Mouse (Mus musculus) embryo, embryonic 10 days (tissue): ENCODE measurements around the gene Galnt18.

ENCODE experiments used
- DNase-seq: peaks from one replicate; pipeline ENCODE4 v3.0.0-alpha.2; 2015; ENCODE audit warnings: low spot score

Gene Galnt18

GRCm38 (mm10) chr7:111563316-111564110 is 216.3 kb downstream of the Galnt18 start:
- DNase-seq: no peak

GRCm38 (mm10) chr7:111560097-111560496 is 219.7 kb downstream of the Galnt18 start:
- no peak for DNase-seq

- DNase-seq: peak; percentile 50
These were observed 220.8 kb downstream of the Galnt18 start for GRCm38 (mm10) chr7:111559011-111559410.

GRCm38 (mm10) chr7:111550987-111551386 is 228.8 kb downstream of the Galnt18 start:
- no peak for DNase-seq

GRCm38 (mm10) chr7:111547069-111547468 is 232.7 kb downstream of the Galnt18 start:
- DNase-seq: peak; percentile 9

GRCm38 (mm10) chr7:111545614-111546013 is 234.2 kb downstream of the Galnt18 start:
- no peak for DNase-seq

GRCm38 (mm10) chr7:111537946-111538345 is 241.8 kb downstream of the Galnt18 start:
- no peak for DNase-seq

GRCm38 (mm10) chr7:111534826-111535405 is 244.9 kb downstream of the Galnt18 start:
- DNase-seq: no peak

GRCm38 (mm10) chr7:111528961-111529643 is 250.7 kb downstream of the Galnt18 start:
- no peak for DNase-seq

GRCm38 (mm10) chr7:111528462-111528861 is 251.3 kb downstream of the Galnt18 start:
- DNase-seq: no peak

- DNase-seq: no peak
These were observed 258.9 kb downstream of the Galnt18 start for GRCm38 (mm10) chr7:111520881-111521280.

GRCm38 (mm10) chr7:111518581-111519242 is 261.1 kb downstream of the Galnt18 start:
- DNase-seq: no peak

- DNase-seq: no peak
These were observed 262.9 kb downstream of the Galnt18 start for GRCm38 (mm10) chr7:111516882-111517281.

GRCm38 (mm10) chr7:111515471-111515870 is 264.3 kb downstream of the Galnt18 start:
- no peak for DNase-seq

- no peak for DNase-seq
These were observed 270.5 kb downstream of the Galnt18 start for GRCm38 (mm10) chr7:111509167-111509854.

- DNase-seq: no peak
These were observed 279.2 kb downstream of the Galnt18 start for GRCm38 (mm10) chr7:111500616-111501015.

GRCm38 (mm10) chr7:111499255-111499790 is 280.5 kb downstream of the Galnt18 start:
- no peak for DNase-seq

- DNase-seq: no peak
These were observed 282.6 kb downstream of the Galnt18 start for GRCm38 (mm10) chr7:111497191-111497590.

GRCm38 (mm10) chr7:111492242-111492949 is 287.4 kb downstream of the Galnt18 start:
- no peak for DNase-seq

- no peak for DNase-seq
These were observed 288.2 kb downstream of the Galnt18 start for GRCm38 (mm10) chr7:111491566-111491965.

GRCm38 (mm10) chr7:111486811-111487333 is 292.9 kb downstream of the Galnt18 start:
- peak; percentile 18 for DNase-seq
